Mouse (Mus musculus): ENCODE data around the gene Isyna1.

GRCm38 (mm10) chr8:70565561-70565960, 28.6 kb upstream of the Isyna1 start:
- no peak for TF ChIP-seq CTCF (IDR thresholded peaks at IDR 0.05; ENCODE audit: insufficient read depth, low read depth, low read length)
- no peak for TF ChIP-seq POLR2A (IDR thresholded peaks at IDR 0.05; ENCODE audit: insufficient read depth, low read depth, low read length)

All from olfactory bulb, adult 2 months (tissue).